Mouse (Mus musculus): ENCODE results near the gene Fam83d. TPM values are rescaled to one million over a fixed set of nuclear protein-coding genes. Genes with fewer than 3 reads are reported as not detected.

Fam83d gene
- 7.8 and 8.8 TPM in 2 replicates for polyA plus RNA-seq (2012; rRNA removed)

DNA sequence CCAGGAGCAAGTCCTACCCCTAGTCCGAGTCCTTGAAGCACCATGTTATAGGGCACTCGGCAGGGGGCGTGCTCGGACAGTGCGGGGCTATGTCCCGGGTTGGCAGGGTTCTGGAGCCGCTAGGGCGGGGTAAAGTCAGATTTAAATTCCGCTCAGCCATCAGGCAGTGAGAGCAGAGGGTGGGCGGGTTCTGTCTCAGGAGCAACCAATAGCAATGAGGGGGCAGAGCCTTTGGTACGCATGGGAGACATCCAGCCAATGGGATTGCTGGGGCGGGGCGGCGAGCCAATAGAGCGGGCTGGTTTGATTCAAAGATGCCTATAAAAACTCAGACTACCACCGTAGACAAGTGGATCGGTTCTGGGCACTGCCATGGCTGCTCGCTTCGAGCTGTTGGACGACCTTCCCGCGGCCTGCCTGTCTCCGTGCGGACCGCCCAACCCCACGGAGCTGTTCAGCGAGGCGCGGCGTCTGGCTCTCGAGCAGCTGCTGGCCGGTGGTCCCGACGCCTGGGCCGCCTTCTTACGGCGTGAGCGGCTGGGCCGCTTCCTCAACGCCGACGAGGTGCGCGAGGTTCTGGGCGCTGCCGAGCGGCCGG, at the start of gene Fam83d:
Gene Fam83d (plus strand): TSS at position 352 of the 598 bp plus-strand sequence.
- no peaks in the 10 kb centered on the region for H3K27me3 ChIP-seq (ENCODE audit: control insufficient read depth, insufficient read depth, low read length)
- peak within 1 kb of the TSS; percentile 41 for H3K27ac ChIP-seq (ENCODE audit: control insufficient read depth, insufficient read depth, low read depth, low read length)
- no peaks in the 10 kb centered on the region for H3K36me3 ChIP-seq (ENCODE audit: control insufficient read depth, insufficient read depth, low read length)
- H3K4me1 ChIP-seq (ENCODE audit: control insufficient read depth, insufficient read depth, low read length) = peaks cover 5% of the 10 kb centered on the region; the same call in 1 of the 2 replicates
- H3K4me3 ChIP-seq (ENCODE audit: control insufficient read depth, low read depth, low read length) = peak within 1 kb of the TSS; percentile 87
- TF ChIP-seq CTCF (IDR thresholded peaks at IDR 0.05; ENCODE audit: control insufficient read depth, insufficient read depth, insufficient replicate concordance, low read depth, low read length) (peak; percentile 66; the same call in 1 of the 2 replicates), POLR2A (IDR thresholded peaks at IDR 0.05; ENCODE audit: control insufficient read depth, low read depth, low read length) (peak; percentile 91)

DNA sequence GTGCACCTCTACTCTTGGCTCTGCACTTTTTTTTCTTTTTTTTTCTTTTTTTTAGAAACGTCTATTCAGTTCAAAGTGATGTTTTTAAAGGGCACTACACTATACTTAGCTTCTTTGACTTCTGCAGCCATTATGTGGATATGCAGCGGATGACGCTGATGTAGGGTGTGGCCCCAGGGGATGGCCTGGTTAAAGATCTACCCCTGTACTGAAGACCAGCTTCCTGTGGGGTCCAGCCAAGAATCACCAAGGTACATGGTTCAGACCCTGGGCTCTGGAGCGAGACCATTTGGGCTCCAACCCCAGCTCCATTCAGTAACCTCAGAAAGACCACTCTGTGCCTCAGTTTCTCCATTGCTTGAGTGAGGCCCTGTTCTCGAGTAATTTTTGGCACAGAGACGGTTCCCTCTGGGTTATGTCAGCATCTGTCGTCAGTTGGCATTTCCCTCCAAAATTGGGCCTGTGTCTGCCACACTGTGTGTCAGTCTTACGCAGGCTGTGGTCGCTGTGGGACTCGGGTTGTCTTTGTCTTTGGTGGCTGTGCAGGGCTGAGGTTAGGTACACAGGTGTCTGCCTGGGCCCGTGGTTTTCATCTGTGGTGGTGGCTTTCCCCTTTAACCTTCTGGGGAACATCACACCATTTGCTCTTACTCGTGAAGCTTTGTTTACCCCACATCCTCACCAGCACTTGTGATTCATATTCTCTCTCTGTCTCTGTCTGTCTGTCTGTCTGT, 48.9 kb upstream of the Fam83d start:
- H3K27me3 ChIP-seq (ENCODE audit: control insufficient read depth, insufficient read depth, low read length) = no peaks in the 10 kb centered on the region
- no peaks in the 10 kb centered on the region for H3K4me1 ChIP-seq (ENCODE audit: control insufficient read depth, insufficient read depth, low read length)
- no peak overlapping the region for H3K27ac ChIP-seq (ENCODE audit: control insufficient read depth, insufficient read depth, low read depth, low read length)
- H3K36me3 ChIP-seq (ENCODE audit: control insufficient read depth, insufficient read depth, low read length) = no peaks in the 10 kb centered on the region
- no peak overlapping the region for H3K4me3 ChIP-seq (ENCODE audit: control insufficient read depth, low read depth, low read length)
- TF ChIP-seq CTCF (IDR thresholded peaks at IDR 0.05; ENCODE audit: control insufficient read depth, insufficient read depth, insufficient replicate concordance, low read depth, low read length) = no peak
- no peak for TF ChIP-seq POLR2A (IDR thresholded peaks at IDR 0.05; ENCODE audit: control insufficient read depth, low read depth, low read length)

DNA sequence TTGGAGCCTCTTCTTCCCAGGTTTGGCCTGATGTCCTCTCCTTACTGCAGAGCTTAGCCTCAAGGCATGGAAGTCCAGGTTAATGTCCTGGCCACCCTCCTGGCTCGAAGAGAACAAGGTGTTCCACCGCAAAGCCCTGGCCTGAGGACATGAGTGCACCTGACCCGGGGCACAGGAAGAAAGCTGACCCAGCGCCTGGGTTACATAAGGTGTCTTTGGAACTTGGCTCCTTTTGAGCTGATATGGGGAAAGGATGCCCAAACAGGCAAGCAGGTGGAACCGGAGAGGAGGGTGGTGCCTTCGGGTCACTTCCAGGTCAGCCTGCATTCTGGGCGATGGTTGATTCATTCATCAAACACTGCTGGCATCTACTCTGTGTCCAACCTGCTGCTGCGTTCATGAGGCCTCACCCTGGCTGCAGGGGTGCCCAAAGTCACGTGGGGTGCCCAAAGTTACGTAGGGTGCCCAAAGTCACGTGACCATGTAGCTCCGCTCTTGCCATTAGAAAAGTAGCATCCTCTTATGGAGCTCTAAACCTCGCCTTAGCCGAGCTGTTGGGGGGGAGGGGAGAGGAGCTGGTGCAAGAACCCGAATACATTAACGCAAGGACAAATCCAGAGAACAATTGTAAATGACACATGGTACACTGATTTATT, 47.0 kb upstream of the Fam83d start:
- no peak overlapping the region for H3K27ac ChIP-seq (ENCODE audit: control insufficient read depth, insufficient read depth, low read depth, low read length)
- H3K4me1 ChIP-seq (ENCODE audit: control insufficient read depth, insufficient read depth, low read length) = no peaks in the 10 kb centered on the region
- H3K27me3 ChIP-seq (ENCODE audit: control insufficient read depth, insufficient read depth, low read length) = no peaks in the 10 kb centered on the region
- TF ChIP-seq CTCF (IDR thresholded peaks at IDR 0.05; ENCODE audit: control insufficient read depth, insufficient read depth, insufficient replicate concordance, low read depth, low read length) = no peak
- no peak for TF ChIP-seq POLR2A (IDR thresholded peaks at IDR 0.05; ENCODE audit: control insufficient read depth, low read depth, low read length)
- H3K4me3 ChIP-seq (ENCODE audit: control insufficient read depth, low read depth, low read length) = no peak overlapping the region
- H3K36me3 ChIP-seq (ENCODE audit: control insufficient read depth, insufficient read depth, low read length) = no peaks in the 10 kb centered on the region

DNA sequence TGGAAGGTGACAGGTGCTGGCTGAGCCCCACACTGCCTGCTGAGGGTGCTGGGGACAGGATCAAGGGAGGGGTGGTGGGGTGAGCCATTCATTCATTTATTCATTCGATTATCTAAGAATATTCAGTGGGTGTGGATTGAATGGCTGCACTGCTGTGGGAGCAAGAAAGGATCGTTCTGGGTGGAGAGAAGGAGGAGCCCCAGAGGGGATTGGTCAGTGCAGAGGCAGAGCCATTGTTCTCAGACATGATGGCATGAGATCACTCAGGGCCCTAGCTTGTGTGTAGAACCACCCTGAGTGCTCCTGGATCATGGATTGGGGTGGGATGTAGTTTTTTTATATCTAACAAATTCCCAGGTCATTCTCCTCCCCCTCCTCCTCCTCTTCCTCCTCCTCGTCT, 46.4 kb upstream of the Fam83d start:
- Histone ChIP-seq H3K4me1 (ENCODE audit: control insufficient read depth, insufficient read depth, low read length) (no peaks in the 10 kb centered on the region), H3K27ac (ENCODE audit: control insufficient read depth, insufficient read depth, low read depth, low read length) (no peak overlapping the region), H3K4me3 (ENCODE audit: control insufficient read depth, low read depth, low read length) (no peak overlapping the region), H3K36me3 (ENCODE audit: control insufficient read depth, insufficient read depth, low read length) (no peaks in the 10 kb centered on the region), H3K27me3 (ENCODE audit: control insufficient read depth, insufficient read depth, low read length) (no peaks in the 10 kb centered on the region)
- TF ChIP-seq POLR2A (IDR thresholded peaks at IDR 0.05; ENCODE audit: control insufficient read depth, low read depth, low read length) (no peak), CTCF (IDR thresholded peaks at IDR 0.05; ENCODE audit: control insufficient read depth, insufficient read depth, insufficient replicate concordance, low read depth, low read length) (no peak)

DNA sequence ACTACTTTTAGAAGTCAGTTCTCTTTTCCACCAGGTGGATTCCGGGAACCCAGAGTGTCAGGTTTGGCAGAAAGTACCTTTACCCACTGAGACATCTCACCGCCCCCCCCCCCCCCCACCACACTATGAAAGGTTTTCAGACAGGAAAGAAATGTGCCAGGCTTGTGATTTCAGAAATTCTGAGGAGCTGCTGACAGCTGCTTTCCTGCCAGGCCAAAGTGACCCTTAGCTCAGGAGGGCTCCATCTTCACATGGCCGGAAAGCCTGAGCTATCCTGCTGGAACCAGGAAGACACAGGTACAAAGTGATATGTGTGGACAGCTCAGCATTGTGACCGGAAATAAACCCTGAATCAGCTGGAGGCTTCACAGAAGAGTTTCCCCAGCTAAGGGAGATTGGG, 45.8 kb upstream of the Fam83d start:
- Histone ChIP-seq H3K4me3 (ENCODE audit: control insufficient read depth, low read depth, low read length) (no peak overlapping the region), H3K27me3 (ENCODE audit: control insufficient read depth, insufficient read depth, low read length) (no peaks in the 10 kb centered on the region), H3K27ac (ENCODE audit: control insufficient read depth, insufficient read depth, low read depth, low read length) (no peak overlapping the region), H3K4me1 (ENCODE audit: control insufficient read depth, insufficient read depth, low read length) (no peaks in the 10 kb centered on the region), H3K36me3 (ENCODE audit: control insufficient read depth, insufficient read depth, low read length) (no peaks in the 10 kb centered on the region)
- no peak for TF ChIP-seq CTCF (IDR thresholded peaks at IDR 0.05; ENCODE audit: control insufficient read depth, insufficient read depth, insufficient replicate concordance, low read depth, low read length)
- no peak for TF ChIP-seq POLR2A (IDR thresholded peaks at IDR 0.05; ENCODE audit: control insufficient read depth, low read depth, low read length)

DNA sequence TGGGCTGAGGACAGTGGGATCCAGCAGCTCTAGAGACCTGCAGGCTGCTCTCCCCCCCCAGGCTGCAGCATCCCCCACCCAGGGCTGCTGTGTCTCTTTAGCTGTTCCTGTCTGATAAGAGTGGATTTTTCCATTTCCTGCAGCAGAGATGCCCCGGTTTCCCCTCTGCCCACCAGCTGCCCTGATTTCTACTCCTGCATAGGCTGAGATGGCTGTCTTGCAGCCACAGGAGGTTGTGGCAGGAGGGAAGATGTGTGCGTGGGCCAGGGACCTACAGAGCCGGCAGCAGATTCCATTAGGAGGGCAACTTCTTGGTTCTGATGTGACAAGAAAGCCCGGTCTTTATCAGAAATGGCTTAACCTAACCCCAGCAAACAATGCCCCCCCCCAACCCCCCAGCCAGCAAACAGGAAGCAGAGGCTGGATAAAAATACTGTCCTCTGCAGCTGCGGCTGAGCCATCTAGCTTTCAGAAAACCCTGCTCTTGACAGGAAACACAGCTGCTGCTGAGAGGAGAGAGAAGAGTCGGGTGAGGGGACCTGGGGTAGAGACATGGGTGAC, 44.8 kb upstream of the Fam83d start:
- TF ChIP-seq CTCF (IDR thresholded peaks at IDR 0.05; ENCODE audit: control insufficient read depth, insufficient read depth, insufficient replicate concordance, low read depth, low read length) (no peak), POLR2A (IDR thresholded peaks at IDR 0.05; ENCODE audit: control insufficient read depth, low read depth, low read length) (no peak)
- no peaks in the 10 kb centered on the region for H3K27me3 ChIP-seq (ENCODE audit: control insufficient read depth, insufficient read depth, low read length)
- H3K36me3 ChIP-seq (ENCODE audit: control insufficient read depth, insufficient read depth, low read length) = no peaks in the 10 kb centered on the region
- no peak overlapping the region for H3K27ac ChIP-seq (ENCODE audit: control insufficient read depth, insufficient read depth, low read depth, low read length)
- no peak overlapping the region for H3K4me3 ChIP-seq (ENCODE audit: control insufficient read depth, low read depth, low read length)
- H3K4me1 ChIP-seq (ENCODE audit: control insufficient read depth, insufficient read depth, low read length) = no peaks in the 10 kb centered on the region

DNA sequence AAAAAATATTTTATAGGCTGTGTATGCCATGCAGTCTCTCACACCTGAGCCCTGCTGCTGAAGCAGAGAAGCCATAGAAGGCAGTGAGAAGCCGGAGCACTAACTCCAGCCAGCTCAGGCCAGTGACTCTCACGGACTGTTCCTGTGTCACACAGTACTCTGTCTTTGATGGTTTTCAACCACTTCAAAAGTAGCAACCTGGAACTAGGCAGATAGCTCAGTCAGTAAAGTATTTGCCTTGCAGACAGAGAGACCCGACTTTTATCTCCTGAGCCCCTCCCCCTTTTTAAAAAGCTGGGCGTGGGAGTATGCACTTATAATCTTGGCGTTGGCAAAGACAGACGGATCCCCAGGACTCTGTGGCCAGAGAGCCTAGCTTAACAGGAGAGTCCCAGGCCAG, 44.1 kb upstream of the Fam83d start:
- no peak overlapping the region for H3K27ac ChIP-seq (ENCODE audit: control insufficient read depth, insufficient read depth, low read depth, low read length)
- H3K27me3 ChIP-seq (ENCODE audit: control insufficient read depth, insufficient read depth, low read length) = no peaks in the 10 kb centered on the region
- TF ChIP-seq POLR2A (IDR thresholded peaks at IDR 0.05; ENCODE audit: control insufficient read depth, low read depth, low read length) = no peak
- TF ChIP-seq CTCF (IDR thresholded peaks at IDR 0.05; ENCODE audit: control insufficient read depth, insufficient read depth, insufficient replicate concordance, low read depth, low read length) = no peak
- no peaks in the 10 kb centered on the region for H3K36me3 ChIP-seq (ENCODE audit: control insufficient read depth, insufficient read depth, low read length)
- H3K4me1 ChIP-seq (ENCODE audit: control insufficient read depth, insufficient read depth, low read length) = no peaks in the 10 kb centered on the region
- H3K4me3 ChIP-seq (ENCODE audit: control insufficient read depth, low read depth, low read length) = no peak overlapping the region
